Mouse (Mus musculus): ENCODE measurements around the gene Cox8a.

Cox8a gene

DNA sequence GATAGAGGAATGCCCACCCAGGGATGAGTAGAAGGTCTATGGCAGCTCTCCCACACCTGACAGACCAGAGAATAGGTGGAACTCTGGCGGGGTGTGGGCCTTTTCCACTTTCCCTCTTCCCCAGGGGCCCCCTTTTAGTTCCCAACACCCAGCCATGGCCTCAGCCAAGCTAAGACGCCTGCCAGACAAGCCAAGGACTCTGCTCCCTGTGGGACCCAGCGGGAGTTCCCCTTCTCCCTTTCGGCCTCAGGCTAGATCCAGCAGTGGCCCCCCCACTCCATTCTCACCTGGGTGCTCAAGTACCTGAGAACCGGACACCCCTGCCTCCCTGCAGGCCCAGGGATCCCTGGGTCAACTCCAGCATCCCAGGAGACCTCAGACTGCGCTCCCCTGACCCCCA, 4.8 kb upstream of the Cox8a start:
- DNase-seq: no peak

DNA sequence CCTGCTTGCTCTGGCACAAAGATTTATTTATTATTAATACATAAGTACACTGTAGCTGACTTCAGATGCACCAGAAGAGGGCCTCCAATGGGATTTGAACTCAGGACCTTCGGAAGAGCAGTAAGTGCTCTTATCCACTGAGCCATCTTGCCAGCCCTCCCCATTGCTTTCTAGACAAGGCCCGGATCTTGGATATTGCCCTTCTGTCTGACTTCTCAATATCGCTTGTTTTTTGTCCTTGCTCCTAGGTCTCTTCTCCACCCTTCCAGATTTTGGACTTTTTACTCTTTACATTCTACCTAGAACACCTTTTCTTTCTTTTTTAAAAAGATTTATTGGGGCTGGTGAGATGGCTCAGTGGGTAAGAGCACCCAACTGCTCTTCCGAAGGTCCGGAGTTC, 1.3 kb upstream of the Cox8a start:
- no peak for DNase-seq

DNA sequence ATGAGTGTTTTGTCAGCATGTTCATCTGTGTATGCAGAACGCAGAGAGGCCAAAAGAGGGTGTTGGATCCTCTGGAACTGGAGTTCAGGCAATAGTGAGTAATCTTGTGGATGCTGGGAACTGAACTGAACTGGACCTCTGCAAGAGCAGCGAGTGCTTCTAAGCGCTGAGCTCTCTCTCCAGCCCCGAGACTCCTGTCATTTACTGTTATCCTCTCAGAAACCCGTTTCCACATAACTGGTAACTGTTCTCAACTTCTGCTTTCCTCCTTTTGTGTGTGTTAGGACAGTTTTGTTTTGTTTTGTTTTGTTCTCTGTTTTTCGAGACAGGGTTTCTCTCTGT, 481 bp upstream of the Cox8a start:
- DNase-seq: no peak

DNA sequence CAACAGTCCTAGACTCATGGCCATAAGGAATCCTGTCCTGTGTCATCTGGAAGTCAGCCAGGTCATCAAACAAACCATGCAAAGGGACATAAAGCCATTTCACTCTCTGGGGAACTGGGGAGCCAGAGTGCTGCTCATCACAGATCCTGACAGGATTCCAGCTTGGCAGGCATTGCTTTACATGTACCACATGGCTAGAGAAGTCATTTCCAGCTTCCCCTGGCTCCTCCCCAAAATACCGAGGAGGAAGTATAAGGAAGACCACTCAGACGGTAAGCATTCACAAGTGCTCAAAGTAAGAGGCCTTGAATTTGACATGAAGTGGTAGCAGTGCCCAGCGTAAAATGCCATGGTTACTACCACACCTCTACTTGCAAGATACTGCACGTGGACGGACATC, 2.9 kb downstream of the Cox8a start:
- DNase-seq: peak; percentile 62 to 68

DNA sequence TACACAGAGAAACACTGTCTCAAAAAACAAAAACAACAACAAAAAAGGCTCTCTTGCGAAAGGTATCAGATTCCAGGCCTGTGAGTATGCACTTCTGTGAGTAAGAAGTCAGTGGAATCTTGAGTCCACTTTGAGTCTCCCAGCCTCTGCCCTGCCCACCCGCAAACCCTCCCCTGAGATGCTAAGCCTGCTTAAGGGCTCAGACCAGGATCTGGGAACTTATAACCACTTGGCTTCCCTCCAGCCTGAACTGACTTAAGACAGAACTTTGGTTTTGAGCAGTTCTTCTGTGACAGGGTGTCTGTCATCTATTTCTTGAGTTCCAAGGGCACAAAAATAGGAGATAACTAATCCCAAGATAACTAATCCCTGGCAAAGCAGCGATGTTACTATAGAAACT, 4.4 kb downstream of the Cox8a start:
- DNase-seq: no peak

DNA sequence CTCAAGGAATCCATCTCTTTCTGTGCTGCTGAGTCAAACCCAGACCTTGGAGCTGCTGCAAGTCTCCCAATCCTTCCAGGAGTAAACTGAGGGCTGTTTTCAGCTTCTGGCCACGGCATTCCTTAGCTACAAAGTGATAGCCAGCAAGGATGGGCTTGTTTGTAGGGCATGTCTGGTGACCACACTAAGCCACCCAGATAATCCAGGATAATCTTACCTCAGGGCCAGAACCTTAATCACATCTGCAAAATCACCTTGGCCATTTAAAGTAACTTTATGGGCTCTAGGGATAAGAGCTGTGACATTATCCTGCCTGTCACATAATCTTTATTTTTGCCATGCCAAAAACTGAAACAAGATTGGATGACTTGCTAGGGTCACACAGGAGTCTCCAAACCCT, 5.2 kb downstream of the Cox8a start:
- DNase-seq: no peak

DNA sequence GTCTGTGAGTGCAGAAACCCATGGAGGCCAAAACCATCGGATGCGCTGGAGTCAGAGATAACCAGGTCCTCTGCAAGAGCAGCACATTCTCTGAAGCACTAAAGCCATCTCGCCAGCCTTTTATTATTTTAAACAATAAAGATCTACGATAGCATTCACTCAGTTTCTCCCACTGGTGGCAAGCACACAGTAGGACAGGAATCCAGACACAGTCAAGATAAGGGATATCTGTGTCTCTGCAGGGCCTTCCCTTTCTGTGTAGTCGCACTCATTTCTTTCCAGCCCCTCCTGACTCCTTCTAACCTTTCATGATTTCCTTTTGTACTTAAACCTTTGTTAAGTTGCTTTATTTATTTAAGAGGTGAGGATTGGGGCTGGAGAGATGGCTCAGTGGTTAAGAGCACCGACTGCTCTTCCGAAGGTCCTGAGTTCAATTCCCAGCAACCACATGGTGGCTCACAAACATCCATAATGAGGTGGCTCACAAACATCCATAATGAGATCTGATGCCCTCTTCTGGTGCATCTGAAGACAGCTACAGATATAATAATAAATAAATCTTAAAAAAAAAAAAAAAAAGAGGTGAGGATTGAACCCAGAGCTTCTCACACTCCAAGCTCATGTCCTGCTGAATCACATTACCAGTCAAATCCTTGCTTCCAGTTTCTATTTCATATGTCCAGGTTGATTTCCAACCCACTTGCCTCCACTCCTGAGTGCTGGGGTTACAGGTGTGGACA, 7.3 kb downstream of the Cox8a start:
- DNase-seq: peak in 1 of 2 experiments; percentile 9

DNA sequence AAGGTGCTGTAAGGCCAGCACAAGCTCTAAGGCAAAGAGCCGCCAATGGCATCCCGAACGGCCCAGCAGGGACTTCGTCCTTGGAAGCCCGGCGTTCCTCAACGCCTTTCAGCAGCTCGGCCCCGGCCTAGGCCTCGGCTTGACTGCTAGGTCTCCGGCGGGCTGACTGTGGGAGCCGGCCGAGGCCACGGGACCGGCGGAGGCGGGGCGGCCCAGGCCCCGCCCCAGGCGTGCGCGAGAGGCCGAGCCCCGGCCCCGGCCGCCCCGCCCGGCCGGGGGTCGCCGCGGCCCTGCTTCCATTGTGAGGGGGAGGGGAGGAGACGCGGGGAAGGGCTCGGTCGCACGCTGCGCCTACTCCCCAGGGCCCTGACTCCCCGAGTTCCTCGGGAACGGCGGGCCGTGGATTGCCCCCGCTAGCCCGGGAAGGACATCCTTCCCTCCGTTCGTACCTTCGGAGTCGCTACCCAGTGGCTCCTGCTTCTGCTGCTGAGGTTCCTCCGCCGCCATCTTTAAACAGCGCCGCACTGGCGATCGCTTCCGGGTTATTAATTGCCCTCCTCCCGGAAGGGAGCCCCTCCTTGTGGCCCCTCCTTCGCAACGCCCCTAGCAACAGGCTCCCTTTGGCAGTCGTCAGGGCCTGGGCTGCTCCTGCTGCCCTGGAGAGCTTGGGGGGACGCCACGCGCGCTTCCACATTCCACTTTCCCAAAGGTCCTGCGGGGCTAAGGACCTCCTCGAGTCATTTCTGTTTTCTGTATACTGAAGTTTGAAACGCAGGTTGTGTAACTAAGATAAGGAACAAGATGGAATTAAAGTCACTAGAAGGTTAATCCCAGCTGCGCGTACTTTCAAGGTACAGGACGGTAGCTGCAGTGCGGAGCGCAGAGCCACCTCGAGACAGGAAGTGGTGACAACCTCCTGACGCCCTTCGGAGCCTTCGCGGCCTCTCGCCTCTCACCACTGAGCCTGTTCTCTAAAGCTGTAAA, 11.4 kb downstream of the Cox8a start, which contains the start of gene Otub1:
Otub1 (minus strand) TSS at position 564 of the 984 bp plus-strand sequence.
- peak; percentile 95 for DNase-seq

DNA sequence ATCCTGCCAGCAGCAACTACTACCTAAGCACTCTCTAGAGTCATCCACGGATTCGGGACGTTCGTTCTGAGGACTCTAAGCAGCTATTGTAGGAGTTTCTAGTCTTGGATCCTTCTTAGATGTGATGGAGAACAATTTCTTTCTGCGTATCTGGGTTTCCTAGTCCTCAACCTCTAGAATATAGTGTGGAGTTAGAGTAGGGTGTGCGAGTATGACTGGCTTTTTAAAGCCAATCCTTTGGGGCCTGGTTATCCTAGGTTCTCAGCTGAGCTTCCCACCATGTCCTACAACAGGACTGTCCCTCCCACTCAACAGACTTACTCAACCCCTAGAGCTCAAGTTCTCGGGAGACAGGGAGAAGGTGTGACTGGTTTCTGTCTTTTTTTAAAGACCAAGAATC, 12.1 kb downstream of the Cox8a start:
- DNase-seq: no peak

DNA sequence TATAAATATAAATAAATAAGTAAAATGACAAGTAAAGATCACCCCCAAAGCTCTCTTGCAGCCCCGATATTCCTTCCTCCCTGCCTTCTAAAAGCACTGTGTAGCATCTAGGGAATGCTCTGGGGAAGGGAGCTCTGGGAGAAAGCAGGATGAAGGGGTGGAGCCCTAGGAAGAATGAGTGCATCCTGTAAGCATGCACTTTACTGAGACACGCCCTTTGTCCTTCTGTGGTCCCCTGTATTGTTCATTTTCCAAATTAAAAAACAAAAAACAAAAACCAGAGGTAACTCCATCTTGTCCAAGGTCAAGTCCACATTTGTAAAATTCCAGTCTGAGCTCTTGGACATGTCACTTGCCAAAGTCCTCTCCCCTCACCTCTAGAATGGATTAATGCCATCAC, 12.5 kb downstream of the Cox8a start:
- no peak for DNase-seq

DNA sequence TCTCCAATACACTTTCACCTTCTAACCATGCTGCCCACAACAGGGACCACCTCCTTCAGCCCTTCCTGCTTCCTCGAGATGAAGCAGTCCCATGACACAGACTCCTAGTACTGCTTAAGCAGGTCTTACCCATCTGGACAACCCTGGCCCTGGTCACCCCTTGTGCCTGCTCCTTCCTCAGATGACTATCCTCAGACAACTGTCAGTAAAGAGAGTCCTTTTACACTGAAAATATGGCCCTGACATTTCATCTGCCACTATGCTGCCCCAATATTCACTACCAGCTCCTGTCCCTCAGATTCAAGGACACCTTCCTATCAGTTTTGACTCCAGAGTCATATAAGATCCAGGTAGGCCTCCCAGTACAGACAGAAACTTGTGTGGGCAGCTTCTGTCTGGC, 17.0 kb downstream of the Cox8a start:
- no peak for DNase-seq

DNA sequence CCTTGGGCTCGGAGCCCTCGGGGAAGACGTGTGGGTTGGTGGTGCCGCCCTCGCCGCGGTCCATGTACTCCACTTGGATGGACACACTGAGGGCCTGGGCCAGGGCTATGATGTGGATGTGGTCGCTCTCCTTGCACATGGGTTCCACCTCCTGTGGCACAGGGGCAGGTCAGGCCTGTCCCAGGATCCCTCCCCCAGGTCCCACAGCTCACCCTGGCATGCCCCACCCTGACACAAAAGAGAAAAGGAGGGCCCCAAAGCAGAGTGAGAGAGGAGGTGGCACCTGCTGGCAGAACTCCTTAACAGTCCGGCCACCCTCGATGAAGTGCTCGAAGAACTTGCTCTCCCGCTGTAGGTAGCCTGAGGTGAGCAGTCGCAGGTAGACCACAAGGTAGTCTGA, 18.3 kb downstream of the Cox8a start:
- no peak for DNase-seq

DNA sequence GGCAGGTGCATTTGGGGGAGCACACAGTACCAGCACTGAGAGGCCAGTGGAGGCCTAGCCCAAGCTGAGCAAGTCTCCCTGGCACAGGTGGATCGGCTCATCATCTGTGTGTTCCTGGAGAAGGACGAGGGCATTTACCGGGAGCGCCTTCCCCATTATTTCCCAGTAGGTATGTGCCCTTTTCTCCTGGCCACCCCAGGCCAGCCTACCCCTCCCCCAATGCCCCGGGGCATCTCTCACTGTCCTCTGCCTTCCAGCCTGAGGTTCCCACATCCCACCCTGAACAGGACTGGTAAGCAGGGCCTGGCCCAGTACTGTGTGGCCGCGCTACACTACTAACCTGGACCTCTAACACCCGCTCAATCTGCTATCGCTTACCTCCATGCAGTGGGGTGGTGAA, 20.0 kb downstream of the Cox8a start:
- no peak for DNase-seq

DNA sequence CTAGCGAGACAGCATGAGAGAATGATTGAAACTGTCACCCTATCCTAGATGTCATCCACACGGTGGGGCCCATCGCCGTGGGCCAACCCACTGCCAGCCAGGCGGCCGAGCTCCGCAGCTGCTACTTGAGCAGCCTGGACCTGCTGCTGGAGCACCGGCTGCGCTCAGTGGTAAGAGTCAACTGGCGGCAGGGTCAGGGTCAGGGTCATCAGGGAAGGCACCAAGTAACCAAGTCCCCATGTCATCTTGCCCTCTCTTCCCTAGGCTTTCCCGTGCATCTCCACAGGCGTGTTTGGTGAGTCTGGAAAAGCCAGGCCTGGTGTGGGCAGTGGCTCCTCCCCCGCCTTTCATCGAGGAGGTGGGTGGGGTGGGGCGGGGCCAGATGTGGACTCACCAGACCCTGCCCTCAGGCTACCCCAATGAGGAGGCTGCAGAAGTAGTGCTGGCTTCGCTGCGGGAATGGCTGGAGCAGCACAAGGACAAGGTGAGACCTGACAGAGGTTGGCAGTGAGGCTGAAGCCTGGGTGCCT, 20.6 kb downstream of the Cox8a start:
- peak in 1 of 2 experiments; percentile 28 for DNase-seq

DNA sequence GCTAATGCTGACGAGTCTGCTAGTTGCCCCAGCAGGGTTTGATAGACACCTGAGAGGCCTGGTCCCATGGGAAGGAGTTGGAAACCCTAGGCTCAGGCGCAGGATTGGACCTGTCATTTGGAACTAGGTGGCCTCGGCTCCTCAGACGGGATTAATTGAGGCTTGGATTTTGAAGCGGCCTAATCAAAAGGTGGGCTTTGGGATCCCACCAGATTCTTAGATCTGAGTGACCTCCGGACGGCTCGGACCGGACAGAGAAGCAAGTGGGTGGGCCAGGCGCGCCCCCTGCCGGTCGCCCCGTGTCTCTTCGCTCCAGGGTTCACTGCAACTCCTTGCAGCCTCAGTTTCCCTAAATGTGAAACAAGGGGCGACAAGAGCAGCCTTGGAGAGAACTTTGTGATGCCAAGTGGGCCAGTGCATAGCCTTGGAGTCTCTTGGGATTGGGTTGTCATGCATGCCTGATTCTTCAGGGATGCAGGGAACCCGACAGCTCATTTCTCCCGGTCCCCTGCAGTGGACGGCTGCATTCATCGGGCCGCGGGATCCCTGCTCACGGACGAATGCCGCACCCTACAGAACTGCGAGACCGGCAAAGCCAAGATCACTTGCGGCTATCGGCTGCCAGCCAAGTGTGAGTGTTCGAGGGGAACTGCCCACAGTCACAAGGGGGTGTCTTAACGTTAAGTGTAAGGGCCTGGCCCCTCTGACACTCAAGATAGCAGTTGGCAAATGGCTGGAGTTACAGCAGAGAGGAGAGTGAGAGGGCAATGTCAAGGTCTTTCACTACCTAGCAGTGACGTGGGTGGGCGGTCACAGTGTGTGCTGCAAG, 21.3 kb downstream of the Cox8a start:
- peak; percentile 66 to 75 for DNase-seq

DNA sequence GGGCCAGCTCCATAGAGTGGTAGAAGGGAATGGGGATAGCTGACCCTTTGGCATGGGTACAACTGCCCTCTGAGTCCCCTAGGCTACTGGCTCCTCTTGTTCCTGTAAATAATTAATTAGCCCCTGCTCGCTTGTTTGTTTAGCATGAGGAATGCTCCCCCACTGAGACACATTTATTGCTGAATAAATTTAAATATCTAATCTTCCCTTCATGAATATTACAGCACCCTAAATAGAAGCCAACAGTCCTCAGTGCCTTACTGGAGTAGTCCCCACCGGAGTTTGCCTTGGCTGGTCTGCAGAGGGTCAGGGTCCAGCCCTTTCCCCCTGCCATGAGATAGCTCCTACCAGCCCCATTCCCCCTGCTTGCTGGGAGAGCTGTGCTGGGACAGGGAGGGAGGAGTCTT, 24.9 kb downstream of the Cox8a start:
- no peak for DNase-seq

DNA sequence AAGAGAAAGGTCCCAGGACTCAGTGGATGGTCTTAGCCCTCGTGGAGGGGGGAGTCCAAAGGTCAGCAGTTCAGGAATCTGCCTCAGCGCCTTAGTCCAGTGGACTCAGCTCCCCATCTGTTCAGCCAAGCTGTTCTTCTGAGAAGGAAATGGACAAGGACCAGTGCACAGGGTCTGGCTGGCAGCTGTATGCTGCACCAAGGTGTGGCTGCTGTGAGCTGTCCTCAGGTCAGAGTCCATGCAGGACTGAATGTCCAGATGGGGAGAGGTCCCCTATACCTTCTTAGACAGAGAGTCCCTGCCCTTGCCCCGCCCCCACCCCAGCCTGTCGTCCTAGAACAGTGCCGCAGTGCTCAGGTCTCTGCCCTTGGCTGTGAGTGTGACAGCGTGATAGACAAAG, 25.8 kb downstream of the Cox8a start:
- no peak for DNase-seq

DNA sequence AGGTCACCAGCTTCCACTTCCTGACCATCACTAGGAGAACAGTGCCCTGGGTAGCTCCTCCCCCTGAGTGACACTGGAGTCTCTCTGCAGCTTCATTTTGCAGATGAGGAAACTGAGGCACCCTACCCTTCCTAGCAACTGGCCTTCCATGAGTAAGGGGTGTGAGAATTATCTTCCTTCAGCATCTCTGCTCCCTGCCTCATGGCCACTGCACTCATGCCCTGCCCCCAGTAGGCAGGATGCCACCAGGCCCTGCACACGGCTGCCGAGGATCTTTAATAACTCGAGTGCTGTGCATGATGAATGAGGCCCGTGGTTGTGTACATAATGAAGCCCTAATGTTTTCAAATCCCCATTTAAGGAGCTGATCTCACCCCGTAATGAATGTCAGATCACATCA, 26.4 kb downstream of the Cox8a start:
- no peak for DNase-seq

DNA sequence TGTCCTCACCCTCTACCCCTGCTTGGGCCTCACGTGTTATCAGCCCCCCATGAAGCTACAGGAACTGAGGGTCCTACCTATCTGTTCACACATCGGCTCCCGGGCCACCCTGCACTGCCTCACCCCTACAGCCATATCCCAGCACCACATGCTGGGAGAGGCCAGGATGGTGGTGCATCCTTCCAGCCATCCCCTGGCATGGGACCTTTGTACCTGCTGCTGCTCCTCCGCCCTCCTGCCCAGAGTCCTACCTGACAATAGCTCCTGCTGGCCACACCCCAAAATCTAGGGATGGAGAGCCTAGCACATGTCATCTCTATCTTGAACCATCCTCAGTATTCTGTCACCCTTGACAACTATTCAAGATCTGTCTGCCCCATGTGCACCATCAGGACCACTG, 28.4 kb downstream of the Cox8a start:
- DNase-seq: no peak

DNA sequence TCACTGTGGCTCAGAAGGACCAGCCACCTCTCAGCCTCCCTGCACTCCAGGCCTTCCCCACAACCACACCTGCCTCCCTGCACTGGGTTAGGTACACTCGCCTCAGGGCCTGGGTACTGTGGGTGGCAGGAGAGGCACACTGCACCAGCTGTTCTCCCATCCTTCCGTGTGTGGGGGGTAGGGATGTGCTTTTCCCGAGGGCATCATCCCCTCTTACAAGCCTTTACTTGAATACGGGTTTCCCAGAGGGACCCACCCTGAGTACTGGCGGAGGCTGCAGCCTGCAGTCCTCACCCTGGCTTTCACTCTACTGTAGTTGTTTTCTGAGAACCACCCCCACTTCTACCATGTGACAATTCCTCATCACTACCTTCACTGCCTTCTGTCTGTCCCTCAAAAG, 30.3 kb downstream of the Cox8a start:
- DNase-seq: no peak

DNA sequence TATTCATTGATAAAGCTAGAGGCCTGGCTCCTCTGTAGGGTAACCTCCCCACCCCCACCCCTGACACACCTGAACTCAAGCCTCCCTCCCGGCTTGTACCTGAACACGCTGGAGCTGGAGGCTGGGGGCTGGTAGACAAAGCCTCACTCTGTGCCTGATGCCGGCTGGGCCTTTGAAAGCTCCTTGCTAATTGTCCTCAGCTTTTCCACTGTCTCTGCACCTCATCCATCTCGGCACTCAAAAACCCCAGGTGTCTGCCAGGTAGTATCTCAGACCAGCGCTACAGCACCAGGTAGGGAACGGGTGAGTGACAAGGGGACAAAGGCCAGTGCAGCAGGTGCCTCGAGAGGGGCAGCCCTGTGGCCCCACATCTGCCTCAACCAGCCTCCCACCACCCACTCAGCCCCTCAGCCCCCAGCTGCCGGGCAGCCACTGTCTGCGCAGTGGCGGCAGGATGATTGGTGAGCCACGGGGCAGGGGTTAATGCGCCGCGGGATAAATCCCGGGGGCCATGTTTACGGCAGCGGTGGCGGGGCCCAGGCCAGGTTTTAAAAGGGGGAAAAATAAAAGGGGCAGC, 31.6 kb downstream of the Cox8a start:
- no peak for DNase-seq

DNA sequence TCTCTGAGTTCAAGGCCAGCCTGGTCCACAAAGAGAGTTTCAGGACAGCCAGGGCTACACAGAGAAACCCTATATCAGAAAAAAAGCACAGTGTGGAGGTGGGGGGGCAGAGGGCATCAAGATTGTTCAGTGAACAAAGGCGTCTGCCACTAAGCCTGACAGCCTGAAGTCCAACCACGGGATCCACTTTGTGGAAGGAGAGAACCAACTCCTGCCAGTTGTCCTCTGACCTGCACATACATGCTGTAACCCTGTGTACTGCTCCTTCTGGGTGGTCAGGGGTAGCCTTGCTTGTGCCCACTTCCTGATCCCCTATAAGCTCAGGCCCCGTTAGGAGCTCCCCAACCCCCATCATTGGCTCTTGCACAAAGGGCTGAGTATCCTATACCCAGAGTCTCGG, 32.4 kb downstream of the Cox8a start:
- DNase-seq: no peak

DNA sequence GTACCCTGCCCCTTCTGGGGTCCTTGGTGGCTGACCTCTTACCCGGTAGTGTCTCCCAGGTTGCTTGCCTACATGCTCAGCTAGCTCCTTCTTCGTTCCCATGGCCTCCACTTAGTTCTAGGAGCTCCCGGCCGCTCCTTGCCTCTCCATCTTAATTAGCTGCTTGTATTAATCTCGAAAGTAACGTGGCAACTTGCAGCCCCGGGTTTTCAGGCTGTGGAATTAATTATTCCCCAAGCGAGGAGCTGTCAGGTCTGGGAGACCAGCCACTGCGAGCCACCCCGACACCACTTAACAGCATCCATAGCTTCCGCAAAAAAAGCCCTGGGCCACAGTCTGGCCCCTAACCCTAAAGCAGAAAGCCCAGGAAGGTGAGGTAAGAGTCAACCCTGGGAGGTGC, 34.0 kb downstream of the Cox8a start:
- DNase-seq: no peak
